Mouse (Mus musculus) lung, embryonic 14.5 days (tissue): ENCODE data around the gene Castor2. TPM values are rescaled to one million over a fixed set of nuclear protein-coding genes. Genes with fewer than 3 reads are reported as not detected.

ENCODE experiments used
- ATAC-seq: fragments of 200-750 bp; cut with Nextera tagmentation; 2 replicates; pipeline ENCODE4 v1.8.0; 2017; ENCODE audit warnings: mild to moderate bottlenecking, moderate TSS enrichment, moderate library complexity; ENCODE audit not compliant: insufficient read depth
- DNase-seq: peaks from one replicate; pipeline ENCODE4 v3.0.0-alpha.2; 2015
- H3K27ac ChIP-seq: fragments of 300-500 bp; sonication (generic); 2 replicates; pipeline ENCODE4 v1.5.1; 2014; ENCODE audit warnings: low read depth, mild to moderate bottlenecking, moderate library complexity
- H3K27me3 ChIP-seq: fragments of 300-500 bp; sonication (generic); 2 replicates; pipeline ENCODE4 v1.6.1; 2014; ENCODE audit warnings: low read length, control low read depth; ENCODE audit not compliant: insufficient read depth
- H3K36me3 ChIP-seq: fragments of 300-500 bp; sonication (generic); 2 replicates; pipeline ENCODE4 v1.6.1; 2014; ENCODE audit warnings: control low read depth; ENCODE audit not compliant: insufficient read depth
- H3K4me1 ChIP-seq: fragments of 300-500 bp; sonication (generic); 2 replicates; pipeline ENCODE4 v1.6.1; 2014; ENCODE audit warnings: antibody characterized with exemption, control low read depth; ENCODE audit not compliant: insufficient read depth
- H3K4me2 ChIP-seq: fragments of 300-500 bp; sonication (generic); 2 replicates; pipeline ENCODE4 v1.6.1; 2014; ENCODE audit warnings: mild to moderate bottlenecking
- H3K4me3 ChIP-seq: fragments of 300-500 bp; sonication (generic); 2 replicates; pipeline ENCODE4 v1.5.1; 2014; ENCODE audit warnings: low read depth, low read length
- H3K9ac ChIP-seq: fragments of 300-500 bp; sonication (generic); 2 replicates; pipeline ENCODE4 v1.6.1; 2014
- H3K9me3 ChIP-seq: fragments of 300-500 bp; sonication (generic); 2 replicates; pipeline ENCODE4 v1.6.1; 2016; ENCODE audit warnings: low read depth, low read length, control low read depth
- CTCF ChIP-seq: IDR thresholded peaks from 2 replicates; pipeline ENCODE4 v1.5.1; 2016; ENCODE audit warnings: antibody characterized with exemption, low read depth
- WGBS: fragments of 180-500 bp; shearing (Covaris S2); extraction: QIAGEN DNeasy Blood & Tissue Kit; methylation state at CpG from one replicate; pipeline ENCODE4 v1.1.7; 2014; 5-methylcytosine and 5-hydroxymethylcytosine counted together
- polyA plus RNA-seq: library from polyadenylated mRNA; unstranded; fragments of >200 nt; fragmentation: Nextera tagmentation; extraction: Ambion mirVana; gene quantifications from 2 replicates; pipeline ENCODE4 v1.2.1, GENCODE M21; 2014

Gene Castor2
- polyA plus RNA-seq, 1 experiment from 2014 or later, result 4.9 TPM

DNA sequence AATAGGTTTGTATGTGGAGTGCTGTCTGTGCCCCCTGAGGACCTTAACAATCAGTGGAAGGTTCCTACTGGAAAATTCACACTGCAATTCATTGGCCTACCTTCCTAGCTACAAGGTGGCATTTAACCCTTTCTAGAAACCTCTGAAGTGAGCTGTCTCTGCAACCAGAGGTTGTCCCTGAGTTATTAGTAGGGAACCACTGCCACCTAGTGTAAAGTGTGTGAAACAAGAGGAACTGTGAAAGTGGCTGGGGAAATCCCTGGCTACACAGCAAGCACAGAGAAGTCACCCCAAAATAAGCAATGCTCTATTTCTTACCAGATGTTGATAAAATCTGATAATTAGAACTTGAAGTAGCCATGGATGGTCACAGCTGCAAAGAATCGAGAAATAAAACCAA, 31.6 kb upstream of the Castor2 start:
- Histone ChIP-seq H3K36me3 (no peaks in the 10 kb centered on the region), H3K4me3 (no peak overlapping the region), H3K27me3 (no peaks in the 10 kb centered on the region), H3K9me3 (peaks cover 3% of the 10 kb centered on the region; the same call in 1 of the 2 replicates), H3K4me2 (no peak overlapping the region), H3K27ac (no peak overlapping the region), H3K9ac (no peak overlapping the region), H3K4me1 (no peaks in the 10 kb centered on the region)
- peak; percentile 66 for TF ChIP-seq CTCF
- peak; percentile 72 for DNase-seq
- ATAC-seq, result no peak
- 13% methylated on average over 1 of the region's 1 CpGs for WGBS

DNA sequence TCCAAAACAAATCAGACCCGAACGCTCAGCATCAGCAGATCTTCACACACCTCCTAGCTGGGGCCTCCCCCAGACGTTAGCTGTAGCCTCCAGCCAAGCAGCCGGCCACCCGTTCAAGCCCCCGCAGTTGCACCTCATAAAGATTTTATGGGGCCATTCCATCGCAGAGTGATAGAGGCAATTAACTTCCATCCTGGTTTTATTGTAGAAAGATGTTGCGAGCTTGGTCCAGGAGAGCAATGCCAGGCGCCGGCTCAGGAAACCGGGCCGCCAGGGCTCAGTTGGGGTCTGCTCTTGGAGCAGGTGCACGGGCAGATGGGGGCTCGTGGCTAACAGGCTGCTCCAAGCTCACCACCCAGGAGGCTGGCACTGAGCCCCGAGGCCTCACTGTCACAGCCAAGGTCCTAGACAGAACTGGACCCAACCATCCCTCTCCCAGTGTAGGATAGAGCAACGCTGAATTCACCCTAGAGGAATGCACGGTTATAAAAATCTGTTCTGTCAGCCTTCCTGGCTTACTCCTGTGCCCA, 25.9 kb upstream of the Castor2 start:
- DNase-seq (peak; percentile 72), ATAC-seq (peak; percentile 63; the same call in 1 of the 2 replicates)
- Histone ChIP-seq H3K4me2 (no peak overlapping the region), H3K27ac (no peak overlapping the region), H3K36me3 (no peaks in the 10 kb centered on the region), H3K27me3 (no peaks in the 10 kb centered on the region), H3K4me3 (no peak overlapping the region), H3K9me3 (peaks cover 7% of the 10 kb centered on the region), H3K4me1 (no peaks in the 10 kb centered on the region; the same call in 1 of the 2 replicates), H3K9ac (no peak overlapping the region)
- TF ChIP-seq CTCF, result no peak
- 57% methylated on average over 17 of the region's 17 CpGs for WGBS

DNA sequence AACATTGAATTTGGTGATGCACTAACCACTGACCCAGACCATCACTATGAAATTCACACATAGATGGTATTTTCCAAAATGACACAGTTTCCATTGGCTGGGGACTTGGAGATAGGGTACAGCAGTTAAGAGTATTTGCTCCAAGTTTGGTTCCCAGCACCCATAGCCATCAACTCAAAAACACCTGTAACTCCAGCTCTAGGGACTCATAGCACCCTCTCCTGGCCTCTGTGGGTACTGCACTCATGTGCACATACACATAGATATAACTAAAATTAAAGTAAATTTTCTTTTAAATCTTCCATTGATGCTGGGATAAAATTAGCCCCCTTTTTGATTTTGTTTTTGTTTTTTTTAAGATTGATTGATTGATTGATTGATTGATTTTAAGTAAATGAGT, 25.1 kb upstream of the Castor2 start:
- Histone ChIP-seq H3K4me2 (no peak overlapping the region), H3K9ac (no peak overlapping the region), H3K4me1 (no peaks in the 10 kb centered on the region; the same call in 1 of the 2 replicates), H3K36me3 (no peaks in the 10 kb centered on the region), H3K9me3 (peaks cover 8% of the 10 kb centered on the region), H3K27ac (no peak overlapping the region), H3K27me3 (no peaks in the 10 kb centered on the region), H3K4me3 (no peak overlapping the region)
- ATAC-seq (no peak), DNase-seq (no peak)
- TF ChIP-seq CTCF, result no peak; the same call in 1 of the 2 replicates

DNA sequence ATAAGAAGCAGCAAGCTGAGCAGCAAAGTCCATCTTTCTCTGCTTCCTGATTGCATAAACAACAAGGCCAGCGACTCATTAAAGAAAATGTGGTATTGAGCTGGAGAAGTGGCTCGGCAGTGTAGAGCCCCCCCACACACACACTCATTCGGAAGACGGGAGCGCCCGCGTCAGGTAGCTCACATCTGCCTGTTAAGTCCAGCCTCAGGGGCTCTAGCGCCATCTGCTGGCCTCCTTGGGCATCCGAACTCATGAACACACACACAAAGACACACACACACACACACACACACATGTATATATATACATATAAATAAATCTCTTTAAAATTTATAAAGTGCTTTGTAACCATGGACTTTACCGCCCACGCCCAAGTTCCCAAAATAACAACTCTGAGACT, 23.3 kb upstream of the Castor2 start:
- DNase-seq (no peak), ATAC-seq (no peak)
- H3K27ac ChIP-seq, result no peak overlapping the region
- H3K4me1 ChIP-seq, result peaks cover 5% of the 10 kb centered on the region; the same call in 1 of the 2 replicates
- H3K4me3 ChIP-seq, result no peak overlapping the region
- 88% methylated on average over 11 of the region's 11 CpGs for WGBS
- H3K36me3 ChIP-seq, result no peaks in the 10 kb centered on the region
- H3K9ac ChIP-seq, result no peak overlapping the region
- no peak overlapping the region for H3K4me2 ChIP-seq
- TF ChIP-seq CTCF, result 0 out of 2 replicates have a peak, but pooled peaks have one; percentile 17
- H3K9me3 ChIP-seq, result peaks cover 5% of the 10 kb centered on the region; the same call in 1 of the 2 replicates
- no peaks in the 10 kb centered on the region for H3K27me3 ChIP-seq

DNA sequence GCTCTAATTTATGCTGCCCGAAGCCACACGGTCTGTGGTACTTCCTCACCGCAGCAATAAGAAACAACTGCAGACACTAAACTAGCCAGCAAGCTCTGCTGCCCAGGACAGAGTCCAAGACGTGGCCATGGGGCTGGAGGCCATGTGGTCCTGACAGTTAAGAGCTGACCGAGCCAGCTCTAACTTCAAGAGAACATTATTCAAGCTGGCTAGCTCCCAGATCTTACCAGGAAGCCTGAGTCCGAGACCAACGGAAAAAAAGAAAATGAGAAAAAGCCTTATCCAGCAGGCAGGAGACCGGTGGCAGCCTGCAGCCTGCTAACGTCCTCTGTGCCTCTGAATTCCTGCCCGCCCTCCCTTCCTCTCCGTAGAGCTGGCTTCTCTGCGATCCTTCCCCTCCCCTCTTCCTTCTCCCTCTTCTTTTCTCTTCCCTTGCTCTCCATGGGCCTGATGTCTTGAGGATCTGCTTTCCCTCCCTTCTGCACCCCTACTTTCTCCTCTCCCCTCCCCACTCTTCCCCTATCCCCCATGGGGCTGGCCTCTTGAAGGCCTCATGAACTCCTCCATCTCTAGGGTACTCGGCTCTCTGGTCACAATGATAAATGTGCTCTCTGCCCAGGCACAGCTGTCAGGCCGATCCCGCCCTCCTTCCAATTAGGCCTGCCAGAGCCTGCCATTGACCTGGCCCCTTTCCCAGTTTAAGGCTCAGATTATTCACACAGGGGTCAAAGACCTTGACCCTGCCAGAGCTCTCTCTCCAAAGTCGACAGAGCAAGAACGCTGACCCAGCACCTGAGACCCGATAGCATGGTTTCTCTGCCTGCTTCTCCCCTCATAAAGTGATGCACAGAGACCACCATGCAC, 18.6 kb upstream of the Castor2 start:
- ATAC-seq (peak; percentile 52; the same call in 1 of the 2 replicates), DNase-seq (peak; percentile 63)
- Histone ChIP-seq H3K4me3 (no peak overlapping the region), H3K27me3 (no peaks in the 10 kb centered on the region), H3K4me1 (0 out of 2 replicates have a peak, but pooled peaks cover 5% of the 10 kb centered on the region), H3K4me2 (no peak overlapping the region), H3K36me3 (no peaks in the 10 kb centered on the region), H3K27ac (no peak overlapping the region; the same call in 1 of the 2 replicates), H3K9me3 (peaks cover 5% of the 10 kb centered on the region; the same call in 1 of the 2 replicates), H3K9ac (peak overlapping the region; percentile 13; the same call in 1 of the 2 replicates)
- no peak for TF ChIP-seq CTCF
- 20% methylated on average over 18 of the region's 18 CpGs for WGBS

DNA sequence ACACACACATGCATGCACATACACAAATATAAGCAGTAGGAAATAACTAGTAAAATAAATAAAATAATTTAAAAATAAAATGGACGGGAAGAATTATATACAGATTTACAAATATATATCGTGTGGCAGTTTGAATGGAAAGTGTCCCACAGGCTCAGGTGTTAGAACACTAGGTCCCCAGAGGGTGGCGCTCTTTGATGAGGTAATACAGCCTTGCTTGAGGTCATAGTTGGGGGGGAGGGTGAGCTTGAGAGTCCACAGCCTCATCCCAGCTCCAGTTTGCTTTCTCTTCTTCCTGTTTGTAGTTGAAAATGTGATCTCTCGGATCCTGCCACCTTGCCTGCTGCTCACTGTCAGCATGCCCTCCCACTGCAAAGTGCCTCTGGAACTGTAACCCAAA, 14.3 kb upstream of the Castor2 start:
- 62% methylated on average over 4 of the region's 4 CpGs for WGBS
- Histone ChIP-seq H3K9me3 (no peaks in the 10 kb centered on the region), H3K27me3 (no peaks in the 10 kb centered on the region), H3K4me2 (no peak overlapping the region), H3K36me3 (no peaks in the 10 kb centered on the region), H3K27ac (no peak overlapping the region), H3K9ac (no peak overlapping the region), H3K4me1 (0 out of 2 replicates have a peak, but pooled peaks cover 5% of the 10 kb centered on the region), H3K4me3 (no peak overlapping the region)
- no peak for ATAC-seq
- peak; percentile 20; the same call in 1 of the 2 replicates for TF ChIP-seq CTCF
- DNase-seq, result no peak
